Mouse (Mus musculus) kidney, embryonic 14.5 days (tissue): Measurements from ENCODE around the gene Rftn2. TPM values are rescaled to one million over a fixed set of nuclear protein-coding genes. Genes with fewer than 3 reads are reported as not detected.
A peak's percentile ranks its signal among the peaks of the same experiment; 100 is the strongest.

Source experiments
- ATAC-seq: fragments of 200-750 bp; cut with Nextera tagmentation; 2 replicates; pipeline ENCODE4 v1.8.0; 2017; ENCODE audit warnings: moderate number of reproducible peaks, mild to moderate bottlenecking, moderate TSS enrichment, moderate library complexity; ENCODE audit not compliant: low FRiP score, low TSS enrichment
- H3K27ac ChIP-seq: fragments of 300-500 bp; sonication (generic); 2 replicates; pipeline ENCODE4 v1.5.1; 2014; ENCODE audit warnings: low read depth, mild to moderate bottlenecking, low read length, moderate library complexity, mixed read lengths
- H3K27me3 ChIP-seq: fragments of 300-500 bp; sonication (generic); 2 replicates; pipeline ENCODE4 v1.6.1; 2014; ENCODE audit warnings: mild to moderate bottlenecking, low read length; ENCODE audit not compliant: control insufficient read depth, insufficient read depth
- H3K36me3 ChIP-seq: fragments of 300-500 bp; sonication (generic); 2 replicates; pipeline ENCODE4 v1.6.1; 2014; ENCODE audit warnings: low read length, mixed read lengths; ENCODE audit not compliant: control insufficient read depth, insufficient read depth
- H3K4me1 ChIP-seq: fragments of 300-500 bp; sonication (generic); 2 replicates; pipeline ENCODE4 v1.6.1; 2014; ENCODE audit warnings: low read length, mixed read lengths; ENCODE audit not compliant: control insufficient read depth, insufficient read depth
- H3K4me2 ChIP-seq: fragments of 300-500 bp; sonication (generic); replicated peaks from 2 replicates; pipeline ENCODE4 v1.6.1; 2014; ENCODE audit warnings: low read depth, mild to moderate bottlenecking, low read length
- H3K4me3 ChIP-seq: fragments of 300-500 bp; sonication (generic); 2 replicates; pipeline ENCODE4 v1.5.1; 2014; ENCODE audit warnings: mild to moderate bottlenecking, low read length
- H3K9ac ChIP-seq: fragments of 300-500 bp; sonication (generic); 2 replicates; pipeline ENCODE4 v1.6.1; 2014; ENCODE audit warnings: low read depth, mild to moderate bottlenecking, low read length, moderate library complexity
- H3K9me3 ChIP-seq: fragments of 300-500 bp; sonication (generic); 2 replicates; pipeline ENCODE4 v1.6.1; 2016; ENCODE audit warnings: low read length; ENCODE audit not compliant: control insufficient read depth
- WGBS: fragments of 180-500 bp; shearing (Covaris S2); extraction: QIAGEN DNeasy Blood & Tissue Kit; methylation state at CpG from one replicate; pipeline ENCODE4 v1.1.7; 2014; 5-methylcytosine and 5-hydroxymethylcytosine counted together
- polyA plus RNA-seq: library from polyadenylated mRNA; unstranded; fragments of >200 nt; fragmentation: Nextera tagmentation; extraction: Ambion mirVana; gene quantifications from 2 replicates; pipeline ENCODE4 v1.2.1, GENCODE M21; 2014

Rftn2 gene
- polyA plus RNA-seq, 1 experiment from 2014 or later = 6.6 TPM

- Histone ChIP-seq H3K4me2 (no peak overlapping the region), H3K27me3 (no peaks in the 10 kb centered on the region), H3K9ac (no peak overlapping the region), H3K9me3 (no peaks in the 10 kb centered on the region), H3K4me3 (no peak overlapping the region), H3K36me3 (no peaks in the 10 kb centered on the region; the same call in 1 of the 2 replicates), H3K27ac (no peak overlapping the region), H3K4me1 (0 out of 2 replicates have a peak, but pooled peaks cover 10% of the 10 kb centered on the region)
- no peak for ATAC-seq
- 59% methylated on average over 5 of the region's 5 CpGs for WGBS
Observed at GRCm38 (mm10) chr1:55205808-55206327, 20.7 kb downstream of the Rftn2 start.

DNA sequence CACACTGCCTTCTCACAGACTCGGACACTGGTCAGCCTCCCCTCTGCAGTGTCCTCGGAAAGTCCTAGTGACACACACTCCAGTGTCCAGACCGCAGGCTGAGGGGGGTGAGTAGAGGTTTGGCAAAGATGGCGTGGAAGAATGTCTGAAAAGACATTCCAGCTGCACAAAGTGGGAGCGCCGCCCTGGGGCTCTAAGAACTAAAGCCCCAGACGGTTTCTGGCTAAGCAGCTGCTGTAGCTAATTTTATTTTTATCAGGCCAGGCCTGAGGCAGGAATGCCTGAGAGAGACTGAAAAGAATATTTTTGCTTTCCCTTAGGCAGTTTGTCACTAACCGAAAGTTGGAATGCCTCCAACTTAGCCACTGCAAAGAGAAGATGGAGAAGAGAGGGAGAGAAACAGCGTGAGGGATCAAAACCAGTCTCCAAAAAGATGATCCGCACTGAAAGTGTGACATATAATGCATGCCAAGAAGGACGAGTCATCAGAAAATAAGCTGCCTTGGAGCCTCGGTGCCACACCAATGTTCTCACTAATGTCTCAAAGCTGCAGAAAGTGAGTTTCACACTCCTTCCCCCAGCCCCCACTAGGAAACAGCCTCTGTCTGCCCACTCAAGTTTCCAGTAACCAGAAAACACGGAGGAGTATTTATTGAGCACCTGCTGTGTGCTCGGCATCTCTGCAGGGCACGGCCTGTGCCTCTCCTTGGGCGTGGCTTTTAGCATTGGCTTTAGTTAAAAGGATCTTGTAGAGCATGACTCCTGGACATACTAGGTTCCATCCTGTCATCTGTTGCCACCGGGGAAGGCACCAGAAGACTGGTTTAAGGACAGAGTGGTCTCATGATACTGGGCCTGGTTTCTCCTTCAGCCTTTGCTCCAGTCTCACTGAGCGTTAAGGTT, 24.5 kb downstream of the Rftn2 start:
- Histone ChIP-seq H3K9me3 (no peaks in the 10 kb centered on the region), H3K27ac (no peak overlapping the region), H3K27me3 (no peaks in the 10 kb centered on the region), H3K9ac (no peak overlapping the region), H3K36me3 (no peaks in the 10 kb centered on the region; the same call in 1 of the 2 replicates), H3K4me3 (no peak overlapping the region), H3K4me2 (no peak overlapping the region), H3K4me1 (0 out of 2 replicates have a peak, but pooled peaks cover 7% of the 10 kb centered on the region)
- ATAC-seq = peak; percentile 26; the same call in 1 of the 2 replicates
- WGBS = 78% methylated on average over 18 of the region's 18 CpGs

- Histone ChIP-seq H3K4me2 (no peak overlapping the region), H3K27ac (no peak overlapping the region), H3K27me3 (no peaks in the 10 kb centered on the region), H3K36me3 (no peaks in the 10 kb centered on the region), H3K9ac (no peak overlapping the region), H3K9me3 (no peaks in the 10 kb centered on the region), H3K4me1 (0 out of 2 replicates have a peak, but pooled peaks cover 7% of the 10 kb centered on the region), H3K4me3 (no peak overlapping the region)
- ATAC-seq = no peak
- 46% methylated on average over 3 of the region's 3 CpGs for WGBS
Observed at GRCm38 (mm10) chr1:55198719-55199118, 27.9 kb downstream of the Rftn2 start.

- H3K4me2 ChIP-seq = no peak overlapping the region
- H3K4me1 ChIP-seq = no peaks in the 10 kb centered on the region
- H3K9me3 ChIP-seq = no peaks in the 10 kb centered on the region
- H3K27ac ChIP-seq = no peak overlapping the region
- H3K27me3 ChIP-seq = no peaks in the 10 kb centered on the region
- WGBS = 66% methylated on average over 6 of the region's 6 CpGs
- H3K36me3 ChIP-seq = no peaks in the 10 kb centered on the region
- no peak for ATAC-seq
- H3K9ac ChIP-seq = no peak overlapping the region
- no peak overlapping the region for H3K4me3 ChIP-seq
Observed at GRCm38 (mm10) chr1:55196327-55197003, 30.1 kb downstream of the Rftn2 start.

GRCm38 (mm10) chr1:55195021-55195420, 31.6 kb downstream of the Rftn2 start:
- H3K9me3 ChIP-seq = no peaks in the 10 kb centered on the region
- H3K4me2 ChIP-seq = no peak overlapping the region
- H3K36me3 ChIP-seq = no peaks in the 10 kb centered on the region
- H3K27me3 ChIP-seq = no peaks in the 10 kb centered on the region
- WGBS = 75% methylated on average over 4 of the region's 4 CpGs
- no peaks in the 10 kb centered on the region for H3K4me1 ChIP-seq
- no peak overlapping the region for H3K4me3 ChIP-seq
- no peak for ATAC-seq
- H3K27ac ChIP-seq = no peak overlapping the region
- no peak overlapping the region for H3K9ac ChIP-seq

DNA sequence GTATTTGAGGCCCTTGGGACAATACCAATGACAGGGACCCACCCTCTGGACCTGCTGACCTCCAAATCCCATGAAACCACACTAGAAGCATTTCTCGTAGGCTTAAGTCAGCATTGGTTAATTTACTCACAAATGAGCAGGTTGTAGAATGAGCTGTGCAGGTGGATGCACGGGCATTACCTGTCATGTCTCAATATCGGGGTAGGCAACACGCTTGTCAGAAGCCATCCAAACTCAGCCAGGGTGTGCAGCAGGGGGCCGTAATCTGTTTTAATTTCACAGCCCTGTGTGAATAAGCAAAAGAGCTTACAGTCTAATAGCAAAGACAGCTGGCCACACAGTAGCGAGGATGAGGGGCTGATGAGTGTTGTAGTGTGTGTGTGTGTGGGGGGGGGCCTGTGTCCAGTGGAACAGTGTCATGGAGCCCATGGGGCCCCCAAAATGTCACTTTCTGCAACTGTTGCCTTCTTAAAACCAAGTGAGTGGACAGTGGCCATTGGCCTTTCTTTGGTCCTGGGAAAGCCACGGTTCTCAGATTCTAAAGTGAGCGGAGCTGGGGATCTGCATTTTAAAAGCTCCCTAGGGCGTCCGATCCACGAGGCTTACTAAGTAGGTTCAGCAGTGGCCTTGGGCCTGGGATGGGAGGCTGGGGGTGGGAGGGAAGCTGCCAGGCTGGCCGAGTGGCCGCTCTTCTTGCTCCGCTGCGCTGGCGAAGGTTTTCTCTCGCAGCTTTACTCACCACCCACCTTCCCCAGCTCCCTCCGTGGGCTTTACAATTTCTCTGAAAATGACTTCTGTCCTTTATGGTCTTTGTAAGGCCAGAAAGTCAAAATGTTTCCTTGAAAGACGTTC, 32.3 kb downstream of the Rftn2 start:
- Histone ChIP-seq H3K27ac (no peak overlapping the region; the same call in 1 of the 2 replicates), H3K27me3 (no peaks in the 10 kb centered on the region), H3K36me3 (no peaks in the 10 kb centered on the region), H3K4me1 (no peaks in the 10 kb centered on the region), H3K4me2 (no peak overlapping the region), H3K9ac (no peak overlapping the region), H3K4me3 (no peak overlapping the region), H3K9me3 (no peaks in the 10 kb centered on the region)
- no peak for ATAC-seq
- 53% methylated on average over 19 of the region's 19 CpGs for WGBS

- no peaks in the 10 kb centered on the region for H3K9me3 ChIP-seq
- no peak overlapping the region for H3K27ac ChIP-seq
- H3K4me1 ChIP-seq = no peaks in the 10 kb centered on the region
- 51% methylated on average over 2 of the region's 2 CpGs for WGBS
- no peak overlapping the region for H3K9ac ChIP-seq
- H3K27me3 ChIP-seq = no peaks in the 10 kb centered on the region
- no peak overlapping the region for H3K4me3 ChIP-seq
- no peaks in the 10 kb centered on the region for H3K36me3 ChIP-seq
- no peak overlapping the region for H3K4me2 ChIP-seq
- ATAC-seq = peak; percentile 83
Observed at GRCm38 (mm10) chr1:55193316-55193715, 33.3 kb downstream of the Rftn2 start.

DNA sequence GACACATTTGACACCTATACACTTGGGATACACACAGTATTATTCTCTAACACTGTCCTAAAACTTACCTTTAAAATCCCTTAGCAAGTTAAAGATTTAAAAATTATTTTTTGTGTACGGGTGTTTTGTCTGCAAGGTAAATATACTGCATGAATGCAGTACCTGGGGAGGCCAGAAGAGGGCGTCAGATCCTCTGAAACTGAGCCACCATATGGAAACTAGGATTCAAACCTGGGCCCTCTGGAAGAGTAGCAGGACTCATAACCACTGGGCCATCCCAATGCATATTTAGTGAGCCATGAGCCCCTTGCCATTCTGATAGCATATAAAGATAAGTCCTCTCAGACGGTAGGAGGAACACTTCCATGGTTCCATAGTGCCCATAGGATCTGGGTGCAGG, 33.8 kb downstream of the Rftn2 start:
- WGBS = 57% methylated on average over 3 of the region's 3 CpGs
- H3K36me3 ChIP-seq = no peaks in the 10 kb centered on the region
- ATAC-seq = no peak
- H3K4me2 ChIP-seq = no peak overlapping the region
- H3K9ac ChIP-seq = no peak overlapping the region
- H3K9me3 ChIP-seq = no peaks in the 10 kb centered on the region
- H3K27ac ChIP-seq = no peak overlapping the region
- H3K27me3 ChIP-seq = no peaks in the 10 kb centered on the region
- H3K4me3 ChIP-seq = no peak overlapping the region
- H3K4me1 ChIP-seq = no peaks in the 10 kb centered on the region
